Mouse (Mus musculus): Measurements from ENCODE around the gene Ntn1. TPM values are rescaled to one million over a fixed set of nuclear protein-coding genes. Genes with fewer than 3 reads are reported as not detected.

Ntn1 gene
- polyA plus RNA-seq, 1 experiment from 2014 or later: 58.7 TPM

DNA sequence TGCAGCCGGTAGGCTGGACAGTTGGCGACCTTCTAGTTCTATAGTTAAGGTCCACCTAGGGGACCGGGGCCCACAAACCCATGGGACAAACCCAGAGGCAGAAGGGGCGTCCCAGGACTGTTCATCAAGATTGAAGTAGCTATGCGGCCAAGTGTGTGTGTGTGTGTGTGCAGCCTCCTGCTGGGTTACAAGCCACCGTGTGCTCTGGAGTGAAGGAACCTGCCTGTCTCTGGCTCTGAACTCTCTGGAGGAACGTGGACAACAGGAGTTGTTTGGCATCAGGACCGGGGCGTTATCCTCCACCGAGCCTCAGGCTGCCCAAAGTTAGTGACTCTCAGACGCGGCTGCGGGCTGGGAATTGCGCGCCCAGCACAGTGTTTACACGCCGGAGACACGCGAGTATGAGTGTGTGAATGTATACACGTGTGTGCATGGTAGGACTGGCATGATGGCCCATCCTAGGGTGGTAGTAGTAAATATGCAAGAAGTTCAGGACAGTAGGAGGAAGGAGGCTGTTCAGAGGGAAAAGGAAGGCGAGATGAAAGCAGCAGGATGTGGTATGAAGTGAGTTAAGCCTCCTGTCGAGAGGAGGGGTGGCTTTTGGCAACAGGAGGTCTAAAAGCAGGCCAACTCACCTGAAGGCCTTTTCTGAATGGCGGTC is 31.9 kb upstream of the Ntn1 start:
- WGBS: 32% methylated on average over 23 of the region's 23 CpGs
- Histone ChIP-seq H3K9me3 (replicated peaks) (no peaks in the 10 kb centered on the region), H3K4me3 (peak overlapping the region; percentile 35), H3K4me1 (peaks cover 11% of the 10 kb centered on the region), H3K27ac (no peak overlapping the region), H3K9ac (0 out of 2 replicates have a peak overlapping the region, but pooled peaks have one; percentile 36), H3K27me3 (peaks cover 36% of the 10 kb centered on the region), H3K36me3 (no peaks in the 10 kb centered on the region), H3K4me2 (replicated peaks) (peak overlapping the region; percentile 51)
- ATAC-seq (ENCODE audit: low FRiP score): peak; percentile 35

DNA sequence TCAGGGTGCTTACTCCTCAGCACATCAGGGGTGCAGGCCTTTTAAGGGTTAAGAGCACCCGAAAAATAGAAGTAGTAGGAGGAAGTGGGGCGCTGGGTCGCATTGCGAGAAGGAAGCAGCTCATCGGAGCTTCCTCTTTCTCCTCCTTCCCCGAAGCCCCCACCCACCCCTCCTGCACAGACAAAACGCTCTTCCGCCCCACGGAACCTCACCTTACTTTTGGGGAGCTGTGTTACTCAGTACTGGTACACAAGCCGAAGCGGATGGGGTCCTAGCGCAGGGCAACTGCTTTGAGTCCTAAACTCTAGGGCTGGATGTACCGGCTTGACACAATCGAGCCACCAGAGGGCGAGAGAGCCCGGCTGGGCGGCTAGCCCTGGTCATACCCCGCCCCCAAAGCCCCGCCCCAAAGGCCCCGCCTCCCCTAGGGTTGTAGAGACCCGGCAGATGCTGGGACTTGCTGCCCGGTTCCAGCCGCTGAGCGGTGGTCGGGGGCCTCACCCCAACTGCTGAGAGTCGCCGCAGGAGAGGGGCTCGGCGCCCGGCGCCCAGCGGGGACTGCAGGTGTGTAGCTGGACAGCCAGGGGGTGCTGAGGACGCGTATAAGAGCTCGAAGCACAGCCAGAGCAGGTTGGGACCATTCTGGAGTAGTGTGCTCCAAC is 31.2 kb upstream of the Ntn1 start, which contains the start of gene Pik3r5:
TSS of gene Pik3r5 (plus strand) at position 423 of the 662 bp plus-strand sequence.
- ATAC-seq (ENCODE audit: low FRiP score): peak; percentile 83
- no peak within 1 kb of the TSS for H3K27ac ChIP-seq
- peaks cover 14% of the 10 kb centered on the region for H3K4me1 ChIP-seq
- H3K9me3 ChIP-seq (replicated peaks): no peaks in the 10 kb centered on the region
- H3K27me3 ChIP-seq: peaks cover 36% of the 10 kb centered on the region
- peak within 1 kb of the TSS; percentile 51 for H3K4me2 ChIP-seq (replicated peaks)
- H3K36me3 ChIP-seq: no peaks in the 10 kb centered on the region
- 8% methylated on average over 35 of the region's 35 CpGs for WGBS
- H3K9ac ChIP-seq: peak within 1 kb of the TSS; percentile 36; the same call in 1 of the 2 replicates
- peak within 1 kb of the TSS; percentile 35 for H3K4me3 ChIP-seq

DNA sequence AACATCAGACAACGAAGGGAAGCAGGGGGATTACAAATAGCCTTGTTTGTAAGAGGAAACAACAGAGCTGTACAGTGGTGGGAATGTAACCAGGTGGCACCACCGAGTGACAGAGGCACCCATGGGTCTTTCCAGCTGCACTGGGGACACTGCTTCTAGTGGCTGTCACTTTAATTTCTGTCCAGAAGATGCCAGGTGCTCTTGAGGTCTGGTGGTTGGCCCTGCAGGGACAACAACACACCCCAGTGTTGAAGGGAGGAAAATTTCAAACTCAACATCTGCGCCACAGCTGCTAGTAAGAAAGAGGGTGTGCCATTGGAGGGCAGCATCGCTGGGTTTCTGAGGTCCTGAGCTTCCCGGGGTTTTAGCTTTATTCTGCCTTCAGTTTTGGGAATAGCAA is 30.0 kb upstream of the Ntn1 start:
- WGBS: 65% methylated on average over 5 of the region's 5 CpGs
- no peak for ATAC-seq (ENCODE audit: low FRiP score)
- Histone ChIP-seq H3K4me3 (no peak overlapping the region), H3K4me1 (peaks cover 24% of the 10 kb centered on the region), H3K36me3 (no peaks in the 10 kb centered on the region), H3K9ac (no peak overlapping the region), H3K27ac (no peak overlapping the region), H3K9me3 (replicated peaks) (no peaks in the 10 kb centered on the region), H3K4me2 (replicated peaks) (no peak overlapping the region), H3K27me3 (peaks cover 36% of the 10 kb centered on the region)

DNA sequence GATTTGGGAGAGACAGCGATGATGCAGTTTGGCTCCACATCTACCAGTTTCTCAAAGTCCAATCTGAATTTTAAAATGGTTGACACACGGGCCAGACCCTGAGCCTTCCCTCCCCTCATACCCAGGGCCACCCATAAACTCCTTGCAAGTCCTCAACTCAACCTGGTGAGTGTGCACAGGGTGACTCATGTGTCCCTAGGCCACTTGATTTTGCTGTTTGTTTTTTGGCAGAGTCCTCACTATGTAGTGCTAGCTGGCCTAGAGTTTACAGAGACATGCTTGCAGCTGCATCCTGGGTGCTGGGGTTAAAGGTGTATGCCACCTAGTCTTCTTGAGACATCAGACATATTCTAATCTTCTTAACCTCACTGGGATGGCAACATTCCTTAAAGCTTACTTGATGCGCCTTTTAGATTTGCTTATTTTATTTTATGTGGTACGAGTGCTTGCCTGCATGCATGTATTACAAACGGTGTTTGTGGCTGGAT is 26.5 kb upstream of the Ntn1 start:
- WGBS: 80% methylated on average over 5 of the region's 5 CpGs
- peaks cover 22% of the 10 kb centered on the region for H3K4me1 ChIP-seq
- H3K27ac ChIP-seq: no peak overlapping the region
- no peak overlapping the region for H3K4me2 ChIP-seq (replicated peaks)
- H3K27me3 ChIP-seq: peaks cover 20% of the 10 kb centered on the region
- no peaks in the 10 kb centered on the region for H3K36me3 ChIP-seq
- no peak overlapping the region for H3K4me3 ChIP-seq
- no peak for ATAC-seq (ENCODE audit: low FRiP score)
- no peak overlapping the region for H3K9ac ChIP-seq
- no peaks in the 10 kb centered on the region for H3K9me3 ChIP-seq (replicated peaks)

DNA sequence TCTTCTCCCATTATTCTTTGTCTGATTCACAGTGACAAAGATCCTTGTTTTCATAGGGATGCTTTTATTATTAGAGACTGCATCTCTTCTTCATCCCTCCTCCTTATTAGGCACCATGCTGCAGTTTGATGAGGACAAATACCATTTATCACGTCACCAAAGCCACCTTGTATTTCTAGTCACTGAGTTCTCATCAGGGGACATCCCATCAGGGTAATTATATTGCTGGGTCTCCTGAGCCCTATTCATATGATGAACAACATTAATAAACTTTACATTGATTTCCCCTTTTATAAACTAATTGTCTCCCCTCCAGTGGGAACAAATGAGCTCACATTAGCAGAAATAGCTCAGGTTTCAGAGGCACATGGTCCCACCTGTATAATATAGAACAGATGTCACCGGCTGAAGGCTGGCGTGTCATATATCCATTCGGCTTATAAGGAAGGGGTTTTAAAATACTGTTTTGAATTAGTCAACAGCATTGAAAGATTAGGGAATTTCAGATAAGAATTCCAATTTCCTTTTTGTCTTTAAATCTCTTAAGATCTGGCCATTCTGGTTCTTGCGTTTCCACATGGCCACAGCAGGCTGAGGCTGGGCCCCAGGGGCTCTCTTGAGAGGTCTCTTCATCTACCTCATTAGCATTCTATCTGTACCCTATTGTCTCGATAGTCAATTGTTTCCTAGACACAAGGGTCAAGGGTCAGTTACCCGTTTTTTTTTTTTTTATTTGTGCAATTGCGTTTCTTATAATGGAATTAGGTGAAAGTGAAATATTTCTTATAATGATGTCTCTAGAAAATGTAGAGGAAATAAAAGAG is 25.1 kb upstream of the Ntn1 start:
- H3K9me3 ChIP-seq (replicated peaks): no peaks in the 10 kb centered on the region
- no peaks in the 10 kb centered on the region for H3K36me3 ChIP-seq
- H3K27ac ChIP-seq: no peak overlapping the region
- no peak overlapping the region for H3K4me2 ChIP-seq (replicated peaks)
- no peak overlapping the region for H3K4me3 ChIP-seq
- peaks cover 17% of the 10 kb centered on the region for H3K4me1 ChIP-seq
- no peak overlapping the region for H3K9ac ChIP-seq
- WGBS: 23% methylated on average over 8 of the region's 8 CpGs
- peak; percentile 69; the same call in 1 of the 2 replicates for ATAC-seq (ENCODE audit: low FRiP score)
- peaks cover 9% of the 10 kb centered on the region for H3K27me3 ChIP-seq

DNA sequence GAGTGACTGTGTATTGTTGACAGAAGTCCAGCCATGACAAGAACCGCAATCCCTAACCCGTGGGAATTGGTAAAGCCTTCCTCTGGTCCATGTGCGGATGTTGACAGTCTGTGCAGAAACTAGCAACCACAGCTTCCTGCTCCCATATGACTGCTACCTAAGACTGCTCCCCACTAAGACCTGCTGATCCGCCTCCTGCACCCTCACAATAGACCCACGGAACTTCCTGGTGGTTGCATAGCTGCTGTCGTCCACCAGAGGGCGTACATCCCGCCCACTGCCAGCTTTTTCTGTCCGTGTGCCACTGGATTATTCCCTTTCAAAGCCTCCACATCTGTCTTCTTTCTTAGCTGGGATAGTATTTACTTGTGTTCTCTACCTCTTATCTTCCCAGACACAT is 17.2 kb upstream of the Ntn1 start:
- no peak overlapping the region for H3K4me3 ChIP-seq
- 51% methylated on average over 9 of the region's 9 CpGs for WGBS
- peaks cover 5% of the 10 kb centered on the region; the same call in 1 of the 2 replicates for H3K27me3 ChIP-seq
- no peak overlapping the region for H3K9ac ChIP-seq
- no peak overlapping the region for H3K27ac ChIP-seq
- no peaks in the 10 kb centered on the region for H3K36me3 ChIP-seq
- no peaks in the 10 kb centered on the region; the same call in 1 of the 2 replicates for H3K4me1 ChIP-seq
- no peak for ATAC-seq (ENCODE audit: low FRiP score)
- H3K9me3 ChIP-seq (replicated peaks): 0 out of 2 replicates have a peak, but pooled peaks cover 4% of the 10 kb centered on the region
- H3K4me2 ChIP-seq (replicated peaks): no peak overlapping the region

DNA sequence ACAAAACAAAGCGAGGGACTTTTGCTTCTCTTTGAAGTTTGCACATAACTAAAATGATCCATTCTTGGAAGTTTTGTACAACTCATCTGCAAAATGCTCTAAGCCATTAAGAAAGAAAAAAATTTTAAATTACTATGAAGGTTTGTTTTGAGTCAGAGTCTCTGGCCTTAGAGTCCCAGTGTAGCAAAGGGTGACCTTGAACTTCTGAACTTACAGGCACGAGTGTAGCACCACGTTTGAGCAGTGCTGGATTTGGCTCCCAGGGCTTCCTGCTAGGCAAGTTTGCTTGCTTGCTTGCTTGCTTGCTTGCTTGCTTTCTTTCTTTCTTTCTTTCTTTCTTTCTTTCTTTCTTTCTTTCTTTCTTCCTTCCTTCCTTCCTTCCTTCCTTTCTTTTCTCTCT is 16.4 kb upstream of the Ntn1 start:
- no peak for ATAC-seq (ENCODE audit: low FRiP score)
- Histone ChIP-seq H3K27ac (no peak overlapping the region), H3K4me1 (no peaks in the 10 kb centered on the region; the same call in 1 of the 2 replicates), H3K4me2 (replicated peaks) (no peak overlapping the region), H3K9ac (no peak overlapping the region), H3K36me3 (no peaks in the 10 kb centered on the region), H3K9me3 (replicated peaks) (0 out of 2 replicates have a peak, but pooled peaks cover 4% of the 10 kb centered on the region), H3K27me3 (peaks cover 5% of the 10 kb centered on the region; the same call in 1 of the 2 replicates), H3K4me3 (no peak overlapping the region)
- 70% methylated on average over 3 of the region's 3 CpGs for WGBS

DNA sequence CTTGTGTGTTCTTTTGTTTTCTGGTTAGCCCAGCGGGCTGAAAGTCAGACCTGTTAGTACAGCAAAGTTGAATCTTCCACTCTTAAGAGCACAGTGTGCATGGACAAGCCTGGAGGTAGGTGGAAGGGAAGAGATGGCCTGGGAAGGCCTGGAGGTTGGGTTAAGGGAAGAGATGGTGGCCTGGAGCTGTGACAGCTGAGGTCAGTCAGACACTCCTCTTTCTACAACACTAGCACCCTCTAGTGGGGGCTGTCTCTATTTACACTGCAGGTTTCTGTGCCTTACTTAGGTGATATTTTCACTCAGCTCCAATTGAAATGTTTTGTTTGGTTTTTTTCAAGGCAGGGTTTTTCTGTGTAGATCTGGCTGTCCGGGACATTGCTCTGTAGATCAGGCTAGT is 7.5 kb upstream of the Ntn1 start:
- Histone ChIP-seq H3K36me3 (no peaks in the 10 kb centered on the region), H3K9ac (no peak overlapping the region), H3K27me3 (peaks cover 20% of the 10 kb centered on the region; the same call in 1 of the 2 replicates), H3K4me2 (replicated peaks) (no peak overlapping the region), H3K4me1 (no peaks in the 10 kb centered on the region), H3K4me3 (no peak overlapping the region), H3K27ac (no peak overlapping the region), H3K9me3 (replicated peaks) (no peaks in the 10 kb centered on the region)
- ATAC-seq (ENCODE audit: low FRiP score): 0 out of 2 replicates have a peak, but pooled peaks have one; percentile 50
- 56% methylated on average over 2 of the region's 2 CpGs for WGBS

DNA sequence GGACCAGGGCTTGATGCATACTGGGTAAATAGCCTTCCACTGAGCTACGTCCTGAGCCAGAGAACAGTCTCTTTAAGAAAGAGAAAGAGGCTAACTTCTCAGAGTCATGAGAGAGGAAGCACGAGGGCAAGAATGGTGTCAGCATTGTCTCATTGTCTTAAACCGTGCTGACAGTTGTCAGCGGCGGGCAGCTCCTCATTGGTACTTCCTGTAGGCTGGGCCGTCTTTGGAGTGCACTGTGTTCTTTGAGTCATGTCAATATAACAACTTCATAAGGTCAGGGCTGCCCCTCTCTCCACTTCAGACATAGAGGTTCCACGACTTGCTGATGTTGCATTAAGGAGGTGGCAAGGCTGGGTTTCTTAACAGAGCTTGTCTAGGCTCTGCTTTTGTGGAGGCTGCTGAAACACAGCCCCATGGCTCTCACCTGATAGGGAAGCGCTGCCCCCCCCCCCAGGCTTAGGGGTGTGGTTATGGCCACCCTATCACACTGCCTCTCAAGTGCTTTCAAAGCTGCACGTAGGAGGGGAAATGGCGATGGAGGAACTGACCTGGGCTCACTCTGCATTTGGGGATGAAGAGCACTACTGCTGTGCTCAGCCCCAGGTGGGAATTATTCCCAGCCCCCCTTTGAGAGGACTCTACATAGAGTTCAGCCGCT is 6.8 kb upstream of the Ntn1 start:
- Histone ChIP-seq H3K27me3 (peaks cover 27% of the 10 kb centered on the region; the same call in 1 of the 2 replicates), H3K4me3 (no peak overlapping the region), H3K36me3 (no peaks in the 10 kb centered on the region), H3K9me3 (replicated peaks) (no peaks in the 10 kb centered on the region), H3K4me2 (replicated peaks) (no peak overlapping the region), H3K4me1 (no peaks in the 10 kb centered on the region), H3K9ac (no peak overlapping the region), H3K27ac (no peak overlapping the region)
- ATAC-seq (ENCODE audit: low FRiP score): no peak
- WGBS: 59% methylated on average over 11 of the region's 11 CpGs

DNA sequence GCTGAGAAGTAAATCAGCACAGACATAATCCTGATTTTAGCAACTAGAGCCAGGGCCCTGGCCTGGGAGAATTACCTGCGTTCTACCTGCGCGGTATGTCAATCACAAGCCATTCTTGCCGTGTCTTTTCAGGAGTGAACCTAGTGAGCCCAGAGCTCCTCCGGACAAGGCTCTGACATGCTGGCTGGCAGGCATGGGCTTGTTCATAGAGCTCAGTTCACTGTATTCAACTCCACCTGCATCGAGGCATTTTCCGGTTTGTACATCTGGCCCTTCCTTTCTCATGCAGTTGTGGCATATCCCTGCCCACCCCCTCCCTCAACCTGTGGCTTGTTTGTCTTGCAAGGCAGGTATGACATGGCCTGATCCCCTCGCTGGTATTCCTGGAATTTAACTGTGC is 5.0 kb upstream of the Ntn1 start:
- peaks cover 3% of the 10 kb centered on the region for H3K4me1 ChIP-seq
- H3K9ac ChIP-seq: no peak overlapping the region
- WGBS: 90% methylated on average over 8 of the region's 8 CpGs
- no peak overlapping the region for H3K4me2 ChIP-seq (replicated peaks)
- H3K27me3 ChIP-seq: peaks cover 46% of the 10 kb centered on the region
- H3K9me3 ChIP-seq (replicated peaks): no peaks in the 10 kb centered on the region
- no peaks in the 10 kb centered on the region for H3K36me3 ChIP-seq
- H3K27ac ChIP-seq: no peak overlapping the region
- H3K4me3 ChIP-seq: no peak overlapping the region
- ATAC-seq (ENCODE audit: low FRiP score): no peak

DNA sequence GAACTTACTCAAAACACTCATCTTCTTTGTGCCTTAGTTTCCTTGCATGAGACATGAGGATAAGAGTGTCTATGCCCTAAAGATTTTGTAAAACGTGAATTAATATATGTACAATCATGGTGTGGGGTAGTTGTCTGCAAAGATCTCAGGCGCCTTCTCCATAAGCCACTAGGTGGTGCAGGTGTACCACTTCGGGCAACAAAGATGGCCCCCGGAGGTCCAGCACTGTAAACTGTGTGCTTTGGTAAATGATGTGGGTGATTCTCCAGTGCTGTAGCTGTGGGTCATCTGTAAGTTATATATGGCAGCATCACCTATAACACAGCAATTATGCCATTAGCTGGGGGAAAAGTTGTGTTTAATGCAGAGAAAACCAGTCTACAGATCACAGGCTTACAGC is 3.6 kb upstream of the Ntn1 start:
- 62% methylated on average over 4 of the region's 4 CpGs for WGBS

More for the DNA sequence above, 3.6 kb upstream of the Ntn1 start:
- no peak for ATAC-seq (ENCODE audit: low FRiP score)
- Histone ChIP-seq H3K4me3 (no peak overlapping the region), H3K9ac (no peak overlapping the region), H3K4me2 (replicated peaks) (no peak overlapping the region), H3K4me1 (peaks cover 16% of the 10 kb centered on the region), H3K27me3 (peaks cover 56% of the 10 kb centered on the region), H3K27ac (no peak overlapping the region), H3K36me3 (no peaks in the 10 kb centered on the region), H3K9me3 (replicated peaks) (no peaks in the 10 kb centered on the region)

All from hindbrain, embryonic 12.5 days (tissue).